Mouse (Mus musculus) MEL (cell line): ENCODE measurements around the gene Brd7. TPM values are rescaled to one million over a fixed set of nuclear protein-coding genes. Genes with fewer than 3 reads are reported as not detected.

Experiments used
- DNase-seq: peaks from one replicate; pipeline ENCODE4 v3.0.0; 2011; ENCODE audit warnings: low read depth, low spot score
- H3K27ac ChIP-seq: 2 replicates; pipeline ENCODE4 v1.5.1; 2012; ENCODE audit warnings: low read depth, mild to moderate bottlenecking, control low read depth, low read length, moderate library complexity; ENCODE audit not compliant: control insufficient read depth
- H3K27me3 ChIP-seq, 2 experiments: fragments of 150-350 bp in 1 of 2; sonication (generic) in 1 of 2; 2 replicates each; pipeline ENCODE4 v1.6.1; 2012; ENCODE audit warnings: low read length in 2 of 2, mild to moderate bottlenecking in 2 of 2, improper control_type of control experiment in 1 of 2, moderate library complexity in 1 of 2; ENCODE audit not compliant: insufficient read depth in 2 of 2, control insufficient read depth in 1 of 2
- H3K36me3 ChIP-seq, 2 experiments: 2 replicates each; pipeline ENCODE4 v1.6.1; 2012 to 2014; ENCODE audit warnings: low read length in 2 of 2, improper control_type of control experiment in 1 of 2, inconsistent platforms in 1 of 2, mild to moderate bottlenecking in 1 of 2; ENCODE audit not compliant: insufficient read depth in 2 of 2, control insufficient read depth in 1 of 2
- H3K4me1 ChIP-seq, 2 experiments: fragments of 150-350 bp in 1 of 2; sonication (generic) in 1 of 2; 2 replicates each; pipeline ENCODE4 v1.6.1; 2012; ENCODE audit warnings: low read length in 2 of 2, improper control_type of control experiment in 1 of 2, mild to moderate bottlenecking in 1 of 2; ENCODE audit not compliant: insufficient read depth in 2 of 2, control insufficient read depth in 1 of 2
- H3K4me3 ChIP-seq, 2 experiments: fragments of 150-350 bp in 1 of 2; sonication (generic) in 1 of 2; 2 replicates each; pipeline ENCODE4 v1.5.1; 2012; ENCODE audit warnings: low read depth in 2 of 2, low read length in 2 of 2, mild to moderate bottlenecking in 2 of 2, moderate library complexity in 2 of 2, control low read depth in 1 of 2, improper control_type of control experiment in 1 of 2; ENCODE audit not compliant: control insufficient read depth in 1 of 2, insufficient read depth in 1 of 2
- H3K79me2 ChIP-seq: 2 replicates; pipeline ENCODE4 v1.6.1; 2012; ENCODE audit warnings: mild to moderate bottlenecking, low read length, moderate library complexity; ENCODE audit not compliant: control insufficient read depth, poor library complexity, insufficient read depth
- H3K9ac ChIP-seq: 2 replicates; pipeline ENCODE4 v1.6.1; 2012; ENCODE audit warnings: low read depth, mild to moderate bottlenecking, control low read depth, low read length, moderate library complexity; ENCODE audit not compliant: control insufficient read depth, poor library complexity, severe bottlenecking
- H3K9me3 ChIP-seq: fragments of 150-350 bp; sonication (generic); replicated peaks from 2 replicates; pipeline ENCODE4 v1.6.1; 2012; ENCODE audit warnings: mild to moderate bottlenecking, low read length, improper control_type of control experiment, moderate library complexity; ENCODE audit not compliant: insufficient read depth
- BHLHE40 ChIP-seq: IDR thresholded peaks from 2 replicates; pipeline ENCODE4 v1.6.1; 2012; ENCODE audit warnings: low read depth, mild to moderate bottlenecking, inconsistent platforms, low read length, improper control_type of control experiment, borderline replicate concordance
- CHD1 ChIP-seq: IDR thresholded peaks from 2 replicates; pipeline ENCODE4 v1.6.1; 2012; ENCODE audit warnings: low read depth, mild to moderate bottlenecking, inconsistent platforms, low read length, improper control_type of control experiment
- CHD2 ChIP-seq: IDR thresholded peaks from 2 replicates; pipeline ENCODE4 v1.6.1; 2011; ENCODE audit warnings: low read length, improper control_type of control experiment
- CTCF ChIP-seq, 3 experiments: IDR thresholded peaks in 2 of 3; conservative IDR thresholded peaks in 1 of 3; 2 replicates each; pipeline ENCODE4 v1.5.1; 2011 to 2012; ENCODE audit warnings: low read length in 3 of 3, low read depth in 2 of 3, mild to moderate bottlenecking in 2 of 3, improper control_type of control experiment in 1 of 3, inconsistent platforms in 1 of 3, mixed read lengths in 1 of 3, moderate library complexity in 1 of 3; ENCODE audit not compliant: control insufficient read depth in 1 of 3, insufficient read depth in 1 of 3, poor library complexity in 1 of 3, severe bottlenecking in 1 of 3
- EP300 ChIP-seq, 2 experiments: IDR thresholded peaks; 2 replicates each; pipeline ENCODE4 v1.6.1; 2011; ENCODE audit warnings: improper control_type of control experiment in 2 of 2, low read length in 2 of 2, low read depth in 1 of 2, mild to moderate bottlenecking in 1 of 2
- ETS1 ChIP-seq: IDR thresholded peaks from 2 replicates; pipeline ENCODE4 v1.6.1; 2012; ENCODE audit warnings: low read depth, mild to moderate bottlenecking, inconsistent platforms, low read length, improper control_type of control experiment, moderate library complexity
- MAZ ChIP-seq: IDR thresholded peaks from 2 replicates; pipeline ENCODE4 v1.6.1; 2012; ENCODE audit warnings: low read depth, mild to moderate bottlenecking, inconsistent platforms, low read length, improper control_type of control experiment
- MXI1 ChIP-seq: IDR thresholded peaks from 2 replicates; pipeline ENCODE4 v1.6.1; 2011; ENCODE audit warnings: mild to moderate bottlenecking, low read depth, low read length, improper control_type of control experiment
- MYB ChIP-seq: IDR thresholded peaks from 2 replicates; pipeline ENCODE4 v1.6.1; 2011; ENCODE audit warnings: mild to moderate bottlenecking, low read depth, low read length, improper control_type of control experiment
- RAD21 ChIP-seq: IDR thresholded peaks from 2 replicates; pipeline ENCODE4 v1.6.1; 2011; ENCODE audit warnings: mild to moderate bottlenecking, low read depth, low read length, improper control_type of control experiment
- RCOR1 ChIP-seq: IDR thresholded peaks from 2 replicates; pipeline ENCODE4 v1.6.1; 2012; ENCODE audit warnings: low read depth, mild to moderate bottlenecking, inconsistent platforms, low read length, improper control_type of control experiment
- TAL1 ChIP-seq: IDR thresholded peaks from 2 replicates; pipeline ENCODE4 v1.6.1; 2012; ENCODE audit warnings: mild to moderate bottlenecking, inconsistent platforms, low read length, moderate library complexity, mixed read lengths
- TBP ChIP-seq: IDR thresholded peaks from 2 replicates; pipeline ENCODE4 v1.8.0; 2011; ENCODE audit warnings: low read depth, low read length, improper control_type of control experiment
- TCF12 ChIP-seq: IDR thresholded peaks from 2 replicates; pipeline ENCODE4 v1.6.1; 2014; ENCODE audit warnings: low read depth, mild to moderate bottlenecking, inconsistent platforms, low read length, improper control_type of control experiment, moderate library complexity
- ZC3H11A ChIP-seq: IDR thresholded peaks from 2 replicates; pipeline ENCODE4 v1.6.1; 2012; ENCODE audit warnings: low read depth, mild to moderate bottlenecking, inconsistent platforms, low read length, improper control_type of control experiment
- ZKSCAN1 ChIP-seq: IDR thresholded peaks from 2 replicates; pipeline ENCODE4 v1.6.1; 2012; ENCODE audit warnings: low read depth, mild to moderate bottlenecking, inconsistent platforms, low read length, improper control_type of control experiment, moderate library complexity
- ZNF384 ChIP-seq: IDR thresholded peaks from 2 replicates; pipeline ENCODE4 v1.6.1; 2012; ENCODE audit warnings: low read depth, mild to moderate bottlenecking, inconsistent platforms, low read length, improper control_type of control experiment
- polyA plus RNA-seq, 2 experiments: library from polyadenylated mRNA; stranded (reverse) in 1 of 2; unstranded in 1 of 2; fragments of >175 nt in 1 of 2; fragments of >200 nt in 1 of 2; gene quantifications; 2 replicates each; pipeline versions ENCODE4 v1.2.1 to v1.2.4; 2012; ENCODE audit warnings: low replicate concordance in 2 of 2, low read depth in 1 of 2; ENCODE audit not compliant: insufficient read length in 2 of 2, insufficient read depth in 1 of 2, missing spikeins in 1 of 2
- total RNA-seq: library from RNA; depleted of rRNA; stranded (reverse); fragments of 300-350 nt; gene quantifications from 2 replicates; pipeline ENCODE4 v1.2.3, GENCODE M21; 2012

Gene Brd7
- total and polyA plus RNA-seq, 3 experiments: 40.0 to 192 (median 89.0) TPM

GRCm38 (mm10) chr8:88321387-88321786 lies 40.6 kb downstream of the Brd7 start:
- 0 out of 6 replicates have a peak, but pooled peaks of 1 of the 3 experiments have one; percentile 8 for TF ChIP-seq CTCF (IDR thresholded peaks at IDR 0.05 in 2 of 3, conservative IDR thresholded peaks at IDR 0.05 in 1 of 3; ENCODE audit: control insufficient read depth in 1 of 3, insufficient read depth in 1 of 3, low read depth in 2 of 3, low read length in 3 of 3, poor library complexity in 1 of 3, severe bottlenecking in 1 of 3)
- TF ChIP-seq ZNF384: no peak
- Histone ChIP-seq H3K27me3 (no peaks in the 10 kb centered on the region), H3K4me1 (no peaks in the 10 kb centered on the region), H3K79me2 (no peaks in the 10 kb centered on the region), H3K9me3 (no peaks in the 10 kb centered on the region), H3K27ac (no peak overlapping the region), H3K4me3 (no peak overlapping the region), H3K9ac (no peak overlapping the region), H3K36me3 (peaks cover 0 to 8% of the 10 kb centered on the region in 2 experiments; a peak in 2 of 4 replicates)
- no peak for DNase-seq

GRCm38 (mm10) chr8:88320134-88320533 lies 41.9 kb downstream of the Brd7 start:
- Histone ChIP-seq H3K4me3 (no peak overlapping the region), H3K4me1 (no peaks in the 10 kb centered on the region), H3K27ac (no peak overlapping the region), H3K9me3 (no peaks in the 10 kb centered on the region), H3K36me3 (peaks cover 0 to 7% of the 10 kb centered on the region in 2 experiments; a peak in 2 of 4 replicates), H3K9ac (no peak overlapping the region), H3K27me3 (no peaks in the 10 kb centered on the region), H3K79me2 (no peaks in the 10 kb centered on the region)
- DNase-seq: no peak
- no peak for TF ChIP-seq RCOR1
- no peak for TF ChIP-seq ZNF384
- TF ChIP-seq CHD2: no peak
- TF ChIP-seq TCF12: no peak
- TF ChIP-seq ETS1: no peak
- no peak for TF ChIP-seq MXI1
- no peak for TF ChIP-seq MAZ
- TF ChIP-seq MYB: no peak
- TF ChIP-seq ZC3H11A: no peak
- no peak for TF ChIP-seq BHLHE40
- no peak for TF ChIP-seq RAD21
- TF ChIP-seq TBP: no peak
- no peak for TF ChIP-seq CHD1
- TF ChIP-seq ZKSCAN1: no peak

DNA sequence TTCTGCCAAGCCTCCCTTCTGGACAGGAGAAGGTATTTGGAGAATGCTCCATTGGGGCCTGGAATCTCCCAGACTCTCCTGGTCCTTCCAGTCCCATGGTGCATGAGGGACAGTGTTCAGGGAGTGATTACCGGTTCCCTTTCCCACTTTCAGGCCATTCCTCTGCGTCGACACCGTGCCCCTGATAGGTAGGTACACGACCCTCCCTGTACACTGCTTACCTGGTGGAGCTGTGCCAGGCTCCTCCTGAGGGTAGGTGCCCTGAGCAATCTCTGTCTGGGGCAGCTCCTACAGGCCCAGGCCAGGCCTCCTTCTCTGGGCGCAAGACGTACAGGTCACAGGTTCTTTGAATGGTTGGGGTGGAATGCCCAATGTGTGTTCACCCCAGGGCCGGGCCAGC lies 43.8 kb downstream of the Brd7 start:
- Histone ChIP-seq H3K27me3 (no peaks in the 10 kb centered on the region), H3K9ac (no peak overlapping the region), H3K4me3 (no peak overlapping the region), H3K4me1 (no peaks in the 10 kb centered on the region), H3K79me2 (no peaks in the 10 kb centered on the region), H3K9me3 (no peaks in the 10 kb centered on the region), H3K27ac (no peak overlapping the region), H3K36me3 (peaks cover 0 to 7% of the 10 kb centered on the region in 2 experiments; a peak in 2 of 4 replicates)
- no peak for TF ChIP-seq ETS1
- no peak for TF ChIP-seq CTCF (IDR thresholded peaks at IDR 0.05 in 2 of 3, conservative IDR thresholded peaks at IDR 0.05 in 1 of 3; ENCODE audit: control insufficient read depth in 1 of 3, insufficient read depth in 1 of 3, low read depth in 2 of 3, low read length in 3 of 3, poor library complexity in 1 of 3, severe bottlenecking in 1 of 3)
- no peak for TF ChIP-seq TCF12
- TF ChIP-seq RAD21: no peak
- TF ChIP-seq EP300 (IDR thresholded peaks at IDR 0.05; ENCODE audit: low read depth in 1 of 2, low read length in 2 of 2): no peak
- TF ChIP-seq TAL1: no peak
- DNase-seq: no peak
